Mouse (Mus musculus) stomach, embryonic 15.5 days (tissue): ENCODE measurements around the gene Pbx4. TPM values are rescaled to one million over a fixed set of nuclear protein-coding genes. Genes with fewer than 3 reads are reported as not detected.

Experiments
- ATAC-seq: fragments of 200-750 bp; cut with Nextera tagmentation; 2 replicates; pipeline ENCODE4 v1.8.0; 2017; ENCODE audit warnings: low read depth, moderate number of reproducible peaks, moderate TSS enrichment; ENCODE audit not compliant: insufficient read depth, low FRiP score
- H3K27ac ChIP-seq: fragments of 300-500 bp; sonication (generic); 2 replicates; pipeline ENCODE4 v1.5.1; 2015; ENCODE audit warnings: mild to moderate bottlenecking, inconsistent platforms
- H3K27me3 ChIP-seq: fragments of 300-500 bp; sonication (generic); replicated peaks from 2 replicates; pipeline ENCODE4 v1.6.1; 2015; ENCODE audit warnings: inconsistent platforms
- H3K36me3 ChIP-seq: fragments of 300-500 bp; sonication (generic); 2 replicates; pipeline ENCODE4 v1.6.1; 2015; ENCODE audit warnings: inconsistent platforms
- H3K4me1 ChIP-seq: fragments of 300-500 bp; sonication (generic); 2 replicates; pipeline ENCODE4 v1.6.1; 2015; ENCODE audit warnings: inconsistent platforms
- H3K4me2 ChIP-seq: fragments of 300-500 bp; sonication (generic); 2 replicates; pipeline ENCODE4 v1.6.1; 2015; ENCODE audit warnings: mild to moderate bottlenecking, inconsistent platforms
- H3K4me3 ChIP-seq: fragments of 300-500 bp; sonication (generic); replicated peaks from 2 replicates; pipeline ENCODE4 v1.5.1; 2015; ENCODE audit warnings: inconsistent platforms
- H3K9ac ChIP-seq: fragments of 300-500 bp; sonication (generic); 2 replicates; pipeline ENCODE4 v1.6.1; 2015; ENCODE audit warnings: inconsistent platforms
- H3K9me3 ChIP-seq: fragments of 300-500 bp; sonication (generic); 2 replicates; pipeline ENCODE4 v1.6.1; 2016; ENCODE audit warnings: inconsistent platforms
- WGBS: fragments of 180-500 bp; shearing (Covaris S2); methylation state at CpG from one replicate; pipeline ENCODE4 v1.1.7; 2015; 5-methylcytosine and 5-hydroxymethylcytosine counted together
- polyA plus RNA-seq: library from polyadenylated mRNA; unstranded; fragments of >200 nt; fragmentation: Nextera tagmentation; extraction: Ambion mirVana; gene quantifications from 2 replicates; pipeline ENCODE4 v1.2.1, GENCODE M21; 2015

Gene Pbx4
- polyA plus RNA-seq, 1 experiment from 2014 or later = 5.9 TPM

GRCm38 (mm10) chr8:69853869-69854268 is 21.6 kb downstream of the Pbx4 start:
- Histone ChIP-seq H3K4me2 (no peak overlapping the region), H3K9me3 (no peaks in the 10 kb centered on the region), H3K4me3 (no peak overlapping the region), H3K9ac (no peak overlapping the region), H3K27me3 (no peaks in the 10 kb centered on the region), H3K36me3 (no peaks in the 10 kb centered on the region), H3K27ac (no peak overlapping the region), H3K4me1 (no peaks in the 10 kb centered on the region)
- no peak for ATAC-seq
- WGBS = 89% methylated on average over 10 of the region's 10 CpGs

- H3K27ac ChIP-seq = no peak overlapping the region
- ATAC-seq = no peak
- no peak overlapping the region for H3K4me2 ChIP-seq
- no peaks in the 10 kb centered on the region for H3K27me3 ChIP-seq
- H3K4me1 ChIP-seq = no peaks in the 10 kb centered on the region
- H3K9me3 ChIP-seq = no peaks in the 10 kb centered on the region
- H3K4me3 ChIP-seq = no peak overlapping the region
- H3K9ac ChIP-seq = no peak overlapping the region
- H3K36me3 ChIP-seq = no peaks in the 10 kb centered on the region
- WGBS = 60% methylated on average over 4 of the region's 4 CpGs
Measured at GRCm38 (mm10) chr8:69860807-69861206, 28.5 kb downstream of the Pbx4 start.

- ATAC-seq = no peak
- no peaks in the 10 kb centered on the region for H3K9me3 ChIP-seq
- no peak overlapping the region for H3K4me3 ChIP-seq
- no peaks in the 10 kb centered on the region for H3K4me1 ChIP-seq
- WGBS = 53% methylated on average over 2 of the region's 2 CpGs
- H3K9ac ChIP-seq = no peak overlapping the region
- no peaks in the 10 kb centered on the region for H3K27me3 ChIP-seq
- H3K27ac ChIP-seq = no peak overlapping the region
- H3K36me3 ChIP-seq = no peaks in the 10 kb centered on the region
- no peak overlapping the region for H3K4me2 ChIP-seq
Measured at GRCm38 (mm10) chr8:69861251-69861650, 29.0 kb downstream of the Pbx4 start.

GRCm38 (mm10) chr8:69863387-69864020 is 31.2 kb downstream of the Pbx4 start:
- H3K9ac ChIP-seq = no peak overlapping the region
- H3K27me3 ChIP-seq = no peaks in the 10 kb centered on the region
- H3K27ac ChIP-seq = no peak overlapping the region
- no peaks in the 10 kb centered on the region for H3K9me3 ChIP-seq
- H3K36me3 ChIP-seq = no peaks in the 10 kb centered on the region
- no peak; the same call in 1 of the 2 replicates for ATAC-seq
- no peak overlapping the region for H3K4me3 ChIP-seq
- no peak overlapping the region for H3K4me2 ChIP-seq
- WGBS = 70% methylated on average over 5 of the region's 5 CpGs
- no peaks in the 10 kb centered on the region for H3K4me1 ChIP-seq

GRCm38 (mm10) chr8:69864180-69864579 is 31.9 kb downstream of the Pbx4 start:
- no peak for ATAC-seq
- no peaks in the 10 kb centered on the region for H3K9me3 ChIP-seq
- H3K27me3 ChIP-seq = no peaks in the 10 kb centered on the region
- no peaks in the 10 kb centered on the region for H3K36me3 ChIP-seq
- H3K9ac ChIP-seq = no peak overlapping the region
- no peak overlapping the region for H3K4me2 ChIP-seq
- H3K4me1 ChIP-seq = no peaks in the 10 kb centered on the region
- WGBS = 70% methylated on average over 5 of the region's 5 CpGs
- H3K4me3 ChIP-seq = no peak overlapping the region
- no peak overlapping the region for H3K27ac ChIP-seq

- no peak for ATAC-seq
- no peak overlapping the region for H3K27ac ChIP-seq
- H3K36me3 ChIP-seq = no peaks in the 10 kb centered on the region
- no peak overlapping the region for H3K4me3 ChIP-seq
- no peak overlapping the region for H3K4me2 ChIP-seq
- no peak overlapping the region for H3K9ac ChIP-seq
- H3K9me3 ChIP-seq = no peaks in the 10 kb centered on the region
- no peaks in the 10 kb centered on the region for H3K4me1 ChIP-seq
- WGBS = 73% methylated on average over 5 of the region's 5 CpGs
- H3K27me3 ChIP-seq = no peaks in the 10 kb centered on the region
Measured at GRCm38 (mm10) chr8:69867696-69868326, 35.5 kb downstream of the Pbx4 start.

GRCm38 (mm10) chr8:69870003-69870765 is 37.9 kb downstream of the Pbx4 start:
- no peak for ATAC-seq

GRCm38 (mm10) chr8:69870907-69871306 is 38.6 kb downstream of the Pbx4 start:
- Histone ChIP-seq H3K4me3 (no peak overlapping the region), H3K4me1 (no peaks in the 10 kb centered on the region), H3K9me3 (no peaks in the 10 kb centered on the region), H3K27ac (no peak overlapping the region), H3K36me3 (no peaks in the 10 kb centered on the region), H3K4me2 (no peak overlapping the region), H3K27me3 (no peaks in the 10 kb centered on the region), H3K9ac (no peak overlapping the region)
- 78% methylated on average over 6 of the region's 6 CpGs for WGBS
- ATAC-seq = no peak

More at GRCm38 (mm10) chr8:69870003-69870765, 37.9 kb downstream of the Pbx4 start:
- Histone ChIP-seq H3K4me3 (no peak overlapping the region), H3K27ac (no peak overlapping the region), H3K9ac (no peak overlapping the region), H3K9me3 (no peaks in the 10 kb centered on the region), H3K4me2 (no peak overlapping the region), H3K27me3 (no peaks in the 10 kb centered on the region), H3K36me3 (no peaks in the 10 kb centered on the region), H3K4me1 (no peaks in the 10 kb centered on the region)
- WGBS = 78% methylated on average over 11 of the region's 11 CpGs

GRCm38 (mm10) chr8:69874155-69874554 is 41.9 kb downstream of the Pbx4 start:
- no peak overlapping the region for H3K9ac ChIP-seq
- H3K27ac ChIP-seq = no peak overlapping the region
- peaks cover 9% of the 10 kb centered on the region; the same call in 1 of the 2 replicates for H3K27me3 ChIP-seq
- H3K4me3 ChIP-seq = no peak overlapping the region
- H3K4me1 ChIP-seq = no peaks in the 10 kb centered on the region
- no peaks in the 10 kb centered on the region for H3K9me3 ChIP-seq
- ATAC-seq = no peak
- 10% methylated on average over 9 of the region's 9 CpGs for WGBS
- H3K4me2 ChIP-seq = no peak overlapping the region
- no peaks in the 10 kb centered on the region for H3K36me3 ChIP-seq

- Histone ChIP-seq H3K9me3 (no peaks in the 10 kb centered on the region), H3K4me1 (no peaks in the 10 kb centered on the region), H3K27ac (no peak overlapping the region), H3K27me3 (peaks cover 14% of the 10 kb centered on the region), H3K4me2 (no peak overlapping the region), H3K36me3 (no peaks in the 10 kb centered on the region), H3K4me3 (no peak overlapping the region), H3K9ac (no peak overlapping the region)
- no peak for ATAC-seq
- 79% methylated on average over 13 of the region's 13 CpGs for WGBS
Measured at GRCm38 (mm10) chr8:69874654-69875053, 42.4 kb downstream of the Pbx4 start.

GRCm38 (mm10) chr8:69876097-69876496 is 43.8 kb downstream of the Pbx4 start:
- H3K9ac ChIP-seq = no peak overlapping the region
- H3K4me2 ChIP-seq = no peak overlapping the region
- no peak overlapping the region for H3K4me3 ChIP-seq
- H3K4me1 ChIP-seq = peaks cover 4% of the 10 kb centered on the region; the same call in 1 of the 2 replicates
- WGBS = 41% methylated on average over 10 of the region's 10 CpGs
- H3K36me3 ChIP-seq = no peaks in the 10 kb centered on the region
- ATAC-seq = no peak
- H3K27me3 ChIP-seq = peaks cover 28% of the 10 kb centered on the region
- H3K9me3 ChIP-seq = no peaks in the 10 kb centered on the region
- H3K27ac ChIP-seq = no peak overlapping the region

GRCm38 (mm10) chr8:69876967-69877366 is 44.7 kb downstream of the Pbx4 start:
- Histone ChIP-seq H3K9ac (no peak overlapping the region), H3K4me1 (peaks cover 12% of the 10 kb centered on the region), H3K9me3 (no peaks in the 10 kb centered on the region), H3K4me2 (no peak overlapping the region), H3K4me3 (no peak overlapping the region), H3K27me3 (peaks cover 37% of the 10 kb centered on the region), H3K36me3 (no peaks in the 10 kb centered on the region), H3K27ac (no peak overlapping the region)
- WGBS = 72% methylated on average over 10 of the region's 10 CpGs
- ATAC-seq = no peak
